Mouse (Mus musculus) fibroblast of lung, adult 2 months (primary cell): Measurements from ENCODE around the gene Tmem131l.
A peak's percentile ranks its signal among the peaks of the same experiment; 100 is the strongest.
"Not testable (repeated sequence)": the region's sequence is repeated elsewhere in the genome, so short reads cannot be mapped to it uniquely, and the experiment has no call there.

Experiments
- DNase-seq: peaks from one replicate; pipeline ENCODE4 v3.0.0-alpha.2; 2011; ENCODE audit warnings: low read depth

The Tmem131l gene

GRCm38 (mm10) chr3:83915102-83915501 lies 124.9 kb downstream of the Tmem131l start:
- peak; percentile 5 for DNase-seq

DNA sequence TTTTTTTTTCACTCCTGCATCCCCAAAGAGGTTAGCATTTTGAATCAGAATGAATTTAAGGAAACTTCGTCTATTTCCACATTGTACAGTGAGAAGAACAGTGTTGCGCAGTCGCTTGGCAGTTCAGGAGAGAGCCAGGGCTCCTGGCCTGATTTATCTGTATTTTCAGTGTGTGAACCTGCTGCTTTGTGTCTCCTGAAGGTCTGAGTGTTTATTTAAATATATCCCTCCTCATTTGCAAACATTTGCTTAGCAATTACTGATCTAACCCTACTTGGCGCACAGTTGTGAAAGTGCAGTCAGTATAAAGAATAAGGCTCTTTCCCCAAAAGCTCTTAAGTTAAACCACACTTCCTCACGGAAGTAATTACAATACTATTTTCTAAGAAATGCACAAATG lies 129.3 kb downstream of the Tmem131l start:
- no peak for DNase-seq

- DNase-seq: no peak
These were observed 133.8 kb downstream of the Tmem131l start for GRCm38 (mm10) chr3:83906185-83906584.

GRCm38 (mm10) chr3:83905161-83905560 lies 134.8 kb downstream of the Tmem131l start:
- no peak for DNase-seq

DNA sequence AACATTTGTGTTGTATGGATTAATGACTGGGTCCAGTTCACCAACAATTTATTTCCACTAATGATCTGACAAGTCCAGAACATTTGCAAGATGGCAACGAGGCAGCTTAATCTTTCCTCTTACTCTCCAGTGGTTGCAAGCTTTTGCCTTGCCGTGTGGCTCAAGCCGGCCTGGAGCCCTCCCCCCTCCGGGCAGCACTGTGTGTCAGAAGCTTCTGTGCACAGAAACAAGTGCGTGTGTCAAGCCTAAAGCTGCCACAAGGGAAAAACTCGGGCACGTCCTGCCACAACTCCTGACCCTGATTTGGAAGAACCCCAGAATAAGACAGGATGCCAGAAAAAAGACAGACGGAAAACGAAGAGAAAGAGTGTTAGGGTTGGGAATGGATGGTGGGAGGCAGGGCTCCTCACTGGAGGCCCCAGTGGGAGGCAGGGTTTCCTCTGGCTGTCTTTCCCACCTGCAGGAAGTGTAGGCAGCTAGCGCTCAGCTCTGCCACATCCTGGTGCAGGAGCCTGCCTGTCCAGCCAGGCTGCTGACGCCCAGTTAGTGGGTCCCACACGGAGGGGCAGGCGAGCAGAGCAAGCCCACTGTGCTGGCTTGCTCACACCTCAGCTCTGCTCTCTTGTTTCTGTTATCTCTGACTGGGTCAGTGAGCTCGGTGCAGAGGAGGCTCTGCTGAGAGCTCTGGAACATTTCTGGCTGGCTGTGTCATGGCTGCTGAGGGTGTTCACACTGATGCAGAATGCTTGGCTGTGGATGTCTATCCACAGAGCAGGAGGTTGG lies 135.6 kb downstream of the Tmem131l start:
- no peak for DNase-seq

- DNase-seq: no peak
These were observed 137.0 kb downstream of the Tmem131l start for GRCm38 (mm10) chr3:83902943-83903342.

DNA sequence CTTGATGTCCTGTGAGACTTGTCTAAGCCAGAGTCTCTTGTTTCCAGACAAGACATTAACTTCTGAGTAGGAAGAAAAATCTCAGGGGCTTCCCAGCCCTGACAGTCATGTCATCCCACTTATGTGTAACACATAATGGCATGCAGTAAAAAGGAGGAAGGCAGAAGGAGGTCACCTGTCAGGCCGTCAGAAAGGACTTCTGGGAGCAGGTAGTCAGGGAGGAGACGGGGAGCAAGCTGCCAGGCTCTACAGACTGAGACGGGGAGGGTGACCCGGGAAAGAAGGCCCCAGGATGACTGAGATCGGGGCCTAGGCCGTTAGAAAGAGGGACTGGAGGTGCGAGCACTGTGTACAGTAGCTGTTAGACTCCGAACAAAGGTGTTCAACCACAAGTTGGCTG lies 137.5 kb downstream of the Tmem131l start:
- no peak for DNase-seq

DNA sequence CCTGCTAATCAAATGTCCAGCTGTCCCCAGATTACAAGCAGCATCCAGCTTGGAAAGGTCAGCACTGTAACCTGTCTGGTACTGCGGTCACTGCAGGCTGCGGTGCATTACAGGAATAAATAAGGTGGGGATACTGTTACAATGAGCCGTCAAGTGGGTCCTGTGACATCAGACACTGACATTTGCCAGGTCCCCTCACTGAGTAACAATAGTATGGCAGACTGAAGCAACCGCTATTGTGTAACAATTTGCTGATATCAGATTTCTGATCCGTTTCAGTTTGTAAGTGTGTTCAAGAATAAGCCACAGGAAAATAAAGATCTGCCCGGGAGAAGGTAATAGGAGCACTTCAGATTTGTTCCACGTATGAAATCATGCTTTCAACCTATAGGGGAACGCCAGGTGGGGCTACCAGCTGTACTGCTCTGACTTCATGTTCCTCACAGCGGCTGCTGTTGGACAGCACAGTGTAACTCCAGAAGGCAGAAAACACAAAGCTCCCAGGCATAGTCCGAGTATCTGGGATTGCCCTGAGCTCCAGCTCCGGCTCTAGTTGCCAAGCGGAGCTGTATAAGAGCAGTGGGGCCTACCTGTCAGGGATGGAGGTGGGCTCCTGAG lies 139.1 kb downstream of the Tmem131l start:
- DNase-seq: no peak

DNA sequence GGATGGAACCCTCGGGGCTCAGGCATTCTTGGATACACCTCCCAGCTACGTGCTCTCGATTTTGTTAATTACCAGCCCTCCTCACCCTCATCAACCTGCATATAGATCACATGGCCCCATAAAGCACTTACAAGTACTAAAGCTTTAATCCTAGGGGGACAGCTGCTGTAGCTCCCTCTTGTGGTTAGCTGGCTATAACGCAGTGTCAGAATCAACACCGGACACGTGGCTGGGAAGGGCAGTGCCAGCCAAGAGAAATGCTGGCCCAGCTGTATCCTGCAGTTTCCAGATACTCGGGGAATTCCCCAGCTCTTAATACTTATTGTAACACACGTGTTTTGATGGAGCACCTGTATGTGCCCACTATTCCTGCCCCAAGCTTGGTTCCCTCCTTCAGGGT lies 140.4 kb downstream of the Tmem131l start:
- peak; percentile 63 for DNase-seq

- no peak for DNase-seq
These were observed 141.7 kb downstream of the Tmem131l start for GRCm38 (mm10) chr3:83898246-83898645.

DNA sequence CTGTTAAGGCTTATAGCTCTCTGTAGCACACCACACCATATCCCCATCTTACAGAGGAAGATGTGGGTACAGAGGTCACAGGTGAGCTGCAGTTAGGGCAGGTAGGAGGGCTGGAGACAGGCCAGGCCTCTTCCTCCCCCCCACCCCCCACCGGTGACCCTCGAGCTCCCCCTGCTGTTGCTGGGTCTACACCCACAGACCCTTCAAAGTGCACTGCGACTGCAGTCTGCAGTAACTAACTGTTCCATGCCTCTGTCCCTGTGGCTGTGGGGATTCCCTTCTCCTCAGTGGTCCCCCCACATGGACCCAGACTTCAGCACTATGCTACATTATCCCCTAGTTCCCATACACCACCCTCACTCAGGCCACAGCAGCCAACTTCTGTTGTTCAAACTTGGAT lies 144.2 kb downstream of the Tmem131l start:
- no peak for DNase-seq

DNA sequence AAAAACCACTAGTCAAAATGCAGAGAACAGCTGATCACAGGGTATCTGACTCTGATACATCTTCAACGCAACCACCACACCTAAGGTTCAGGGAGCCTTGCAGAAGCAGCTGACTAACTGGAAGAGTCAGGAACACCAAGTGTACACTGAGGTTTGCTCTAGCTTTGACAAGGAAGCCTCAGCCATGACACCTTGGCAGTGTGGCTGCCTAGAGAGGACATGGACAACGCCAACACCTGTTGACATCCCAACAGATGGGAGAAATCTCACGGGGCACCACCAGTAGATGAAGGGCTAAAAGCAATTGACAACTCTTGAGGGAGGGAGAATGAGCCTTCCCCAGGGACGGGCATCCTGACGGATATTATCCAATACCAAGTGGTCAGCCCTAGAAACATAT lies 144.9 kb downstream of the Tmem131l start:
- no peak for DNase-seq

DNA sequence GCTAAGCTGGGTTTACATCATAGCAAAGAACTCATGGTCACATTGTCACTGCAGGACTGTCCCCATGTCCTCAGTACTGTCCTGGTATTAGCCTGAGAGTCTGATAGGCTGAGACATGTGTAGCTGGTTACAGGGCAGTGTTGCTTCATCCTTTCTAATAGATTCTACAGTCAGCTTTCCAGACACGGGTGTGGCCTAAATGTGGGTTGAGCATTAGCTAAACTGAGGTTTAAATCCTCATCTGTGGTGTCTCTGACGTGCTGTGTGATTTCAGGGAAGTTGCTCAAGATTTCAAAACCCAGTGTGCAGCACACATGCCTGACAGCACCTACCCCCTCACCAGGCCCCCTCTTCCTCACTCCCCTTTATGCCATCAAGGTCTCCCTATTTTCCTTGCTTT lies 154.8 kb downstream of the Tmem131l start:
- peak; percentile 53 for DNase-seq

DNA sequence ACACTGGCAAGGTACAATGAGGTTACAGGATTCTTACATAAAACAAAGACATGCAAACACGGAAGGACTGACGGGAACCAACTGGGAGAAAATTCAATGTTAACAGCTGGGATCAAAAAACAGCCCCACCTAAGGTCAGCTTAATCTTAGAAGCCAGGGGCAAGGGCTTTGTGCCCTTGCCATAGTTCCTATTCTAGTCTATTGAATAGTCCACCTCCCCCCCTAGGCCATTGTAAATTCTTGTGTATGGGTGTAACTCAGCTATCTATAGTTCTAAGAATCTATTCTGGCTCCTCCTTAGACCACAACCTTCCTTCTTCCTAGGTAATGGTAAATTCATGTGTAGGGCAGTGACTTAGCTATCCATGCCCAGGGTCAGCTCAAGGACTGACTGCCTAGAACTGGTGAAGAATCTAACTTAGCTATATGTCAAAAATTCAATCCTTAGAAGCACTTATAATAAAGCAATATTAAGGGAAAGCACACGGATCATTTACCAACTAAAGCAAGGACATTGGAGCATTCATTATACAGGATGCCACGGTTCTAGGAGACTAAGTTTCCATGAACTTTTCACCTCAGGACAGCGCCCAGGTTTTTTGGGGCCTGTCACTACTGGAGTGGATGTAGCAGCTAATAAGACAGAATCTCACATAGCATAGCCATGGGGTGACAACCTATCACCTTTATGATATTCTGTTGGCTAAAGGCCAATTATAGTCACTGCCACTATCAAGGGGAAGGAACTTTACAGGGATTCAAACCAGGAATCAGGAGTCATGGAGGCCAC lies 160.5 kb downstream of the Tmem131l start:
- DNase-seq: not testable (repeated sequence)

GRCm38 (mm10) chr3:83878801-83879200 lies 161.2 kb downstream of the Tmem131l start:
- DNase-seq: no peak

- DNase-seq: no peak
These were observed 163.7 kb downstream of the Tmem131l start for GRCm38 (mm10) chr3:83876299-83876698.

DNA sequence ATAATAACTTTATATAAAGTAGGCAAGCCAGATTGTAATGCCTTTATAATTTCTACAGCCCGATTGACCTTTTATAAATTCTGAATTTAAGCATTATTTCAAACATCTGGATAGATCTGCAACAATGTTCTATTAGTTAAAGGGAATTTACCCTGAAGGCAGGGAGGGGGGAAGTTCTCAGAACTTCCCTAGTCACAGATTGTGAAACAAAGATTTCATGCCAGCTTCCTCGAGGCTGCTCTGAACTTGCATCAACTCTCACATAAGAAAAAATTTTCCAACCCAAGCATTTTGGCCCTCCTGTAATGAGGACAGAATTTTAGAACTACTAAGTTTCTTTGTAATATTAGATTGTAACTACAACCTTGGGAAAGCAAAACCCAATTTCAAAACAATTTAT lies 164.9 kb downstream of the Tmem131l start:
- DNase-seq: not testable (repeated sequence)

GRCm38 (mm10) chr3:83872853-83873252 lies 167.1 kb downstream of the Tmem131l start:
- DNase-seq: not testable (repeated sequence)

DNA sequence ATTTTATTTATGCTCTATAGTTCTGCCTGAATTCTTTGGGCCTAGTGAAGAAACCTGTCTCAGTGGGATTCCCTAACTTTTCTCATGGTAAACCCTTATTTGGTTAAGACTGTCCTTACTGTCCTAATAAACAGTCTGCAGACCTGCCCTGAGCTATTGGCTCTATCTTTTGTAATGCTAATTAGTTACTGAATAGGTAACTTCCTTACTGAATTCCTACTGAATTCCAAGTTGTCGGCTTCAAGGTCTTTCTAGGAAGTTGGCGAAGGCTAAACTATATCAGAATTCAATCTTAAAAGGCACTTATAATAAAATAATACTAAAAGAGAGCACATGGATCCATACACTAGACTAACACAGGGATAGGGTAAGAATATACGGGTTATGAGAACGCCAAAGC lies 168.0 kb downstream of the Tmem131l start:
- DNase-seq: not testable (repeated sequence)

GRCm38 (mm10) chr3:83871559-83871958 lies 168.4 kb downstream of the Tmem131l start:
- DNase-seq: not testable (repeated sequence)

GRCm38 (mm10) chr3:83869776-83870175 lies 170.2 kb downstream of the Tmem131l start:
- no peak for DNase-seq

GRCm38 (mm10) chr3:83867026-83867425 lies 172.9 kb downstream of the Tmem131l start:
- not testable (repeated sequence) for DNase-seq

- peak; percentile 78 for DNase-seq
These were observed 174.8 kb downstream of the Tmem131l start for GRCm38 (mm10) chr3:83865216-83865615.
